Mouse (Mus musculus): Measurements from ENCODE around the gene Tlx1. TPM values are rescaled to one million over a fixed set of nuclear protein-coding genes. Genes with fewer than 3 reads are reported as not detected.

Gene Tlx1
- not detected for total RNA-seq (2021)
- long read RNA-seq, experiment 1, result 0 reads
- long read RNA-seq, experiment 2, result 0 reads

DNA sequence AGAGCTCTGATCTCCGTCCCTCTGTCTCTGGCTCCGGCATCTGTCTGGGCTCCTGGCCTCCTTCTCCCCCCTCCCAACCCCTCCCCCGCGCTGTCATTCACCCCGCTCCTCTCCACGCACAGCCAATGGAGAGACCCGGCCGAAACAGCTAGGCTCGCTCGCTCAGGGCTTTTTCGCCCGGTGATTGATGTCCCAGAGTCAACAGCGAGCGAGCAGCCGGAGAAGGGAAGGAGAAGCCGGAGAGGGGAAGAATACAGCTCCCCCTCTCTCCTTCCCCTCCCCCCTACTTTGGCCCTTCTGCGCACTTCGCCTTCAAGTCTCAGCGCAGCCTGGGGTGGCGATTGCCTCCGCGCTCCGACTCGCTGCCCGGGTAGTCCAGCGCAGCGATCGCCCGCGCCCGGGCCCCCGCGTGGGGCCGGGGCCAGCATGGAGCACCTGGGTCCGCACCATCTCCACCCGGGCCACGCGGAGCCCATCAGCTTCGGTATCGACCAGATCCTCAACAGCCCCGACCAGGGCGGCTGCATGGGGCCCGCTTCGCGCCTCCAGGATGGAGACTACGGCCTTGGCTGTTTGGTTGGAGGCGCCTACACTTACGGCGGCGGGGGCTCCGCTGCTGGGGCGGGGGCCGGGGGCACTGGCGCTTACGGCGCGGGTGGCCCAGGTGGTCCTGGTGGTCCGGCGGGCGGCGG, at the start of gene Tlx1:
Gene Tlx1, plus strand, starts transcription at position 191 of the 692 bp plus-strand sequence.
- no peak for DNase-seq
- intact Hi-C loops (cut with DNase I; ENCODE audit: low total_unique reads), result no loop called here

DNA sequence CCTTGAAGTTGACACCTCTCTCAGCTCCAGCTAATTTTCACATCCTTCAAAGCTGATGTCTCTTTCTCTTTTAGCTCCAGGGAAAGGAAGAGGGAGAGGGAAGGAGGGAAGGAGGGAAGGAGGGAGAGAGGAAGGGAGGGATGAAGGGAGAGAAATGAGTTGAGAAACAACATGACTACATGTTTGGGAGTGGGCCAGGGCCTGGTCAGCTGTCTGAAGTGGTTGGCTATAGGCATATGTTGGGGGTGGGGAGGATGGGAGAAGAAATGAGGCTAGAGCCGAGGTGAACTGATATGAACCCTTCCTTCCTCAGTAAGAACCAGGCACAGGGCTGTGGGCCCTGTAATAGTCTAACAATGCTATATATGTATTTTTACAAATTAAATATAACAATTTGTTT, 44.9 kb upstream of the Tlx1 start:
- no peak for DNase-seq
- intact Hi-C loops (cut with DNase I; ENCODE audit: low total_unique reads), result no loop called here

DNA sequence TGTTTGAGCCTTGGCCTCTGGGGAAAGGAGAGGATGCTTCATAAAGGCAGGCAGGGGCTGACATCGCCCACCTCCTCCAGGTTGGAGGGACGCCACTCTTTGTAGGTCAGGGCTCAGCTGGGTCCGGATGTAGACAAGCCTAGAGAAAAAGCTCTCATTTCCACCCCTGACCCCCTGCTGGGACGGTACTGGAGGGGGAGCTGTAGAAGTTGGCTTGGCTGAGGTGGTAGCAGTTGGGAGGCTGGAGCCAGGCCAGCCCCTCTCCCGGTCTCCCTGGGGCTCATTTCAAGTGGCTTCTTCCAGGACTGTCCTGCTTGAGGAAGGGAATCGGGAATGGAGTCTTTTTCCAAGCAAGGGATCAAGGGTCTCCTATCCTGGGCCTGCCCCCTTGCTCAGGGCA, 43.8 kb upstream of the Tlx1 start:
- intact Hi-C loops (cut with DNase I; ENCODE audit: low total_unique reads), result no loop called here
- DNase-seq, result no peak

DNA sequence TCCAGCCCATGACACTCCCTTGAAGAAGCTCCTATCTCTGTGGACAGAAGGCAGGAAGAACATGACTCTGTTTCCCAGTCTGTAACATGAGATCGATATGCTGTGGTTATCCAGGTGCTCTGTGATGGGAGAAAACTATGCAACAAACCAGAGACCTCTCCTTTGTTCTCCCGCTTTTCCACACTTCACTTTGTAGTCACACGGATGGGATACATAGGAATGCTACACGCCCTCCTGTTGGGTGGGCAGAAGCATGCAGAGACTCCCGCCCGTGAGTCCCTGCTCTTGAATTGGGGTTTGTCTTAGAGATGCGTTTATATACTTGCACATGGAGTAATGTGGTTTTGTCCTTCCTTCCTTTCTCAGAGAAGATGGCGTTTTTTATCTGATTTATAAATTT, 39.8 kb upstream of the Tlx1 start:
- DNase-seq, result no peak
- intact Hi-C loops (cut with DNase I; ENCODE audit: low total_unique reads), result no loop called here

DNA sequence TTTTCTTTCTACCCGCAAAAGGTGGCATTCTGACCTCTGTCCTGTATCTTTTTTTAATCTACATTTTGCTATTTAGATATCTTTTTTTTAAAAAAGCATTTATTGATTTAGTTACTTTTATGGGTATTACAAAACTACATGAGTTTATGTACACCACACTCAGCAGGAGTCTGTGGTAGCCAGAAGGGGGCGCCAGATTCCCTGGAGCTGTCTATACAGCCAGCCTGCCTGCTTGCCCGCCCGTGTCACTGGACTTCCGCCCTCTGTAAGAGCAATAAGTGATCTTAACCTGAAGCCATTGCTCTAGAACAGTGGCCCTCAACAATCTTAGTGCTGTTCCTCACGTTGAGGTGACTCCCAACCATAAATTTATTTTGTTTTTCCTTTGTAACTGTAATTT, 38.0 kb upstream of the Tlx1 start:
- no peak for DNase-seq
- intact Hi-C loops (cut with DNase I; ENCODE audit: low total_unique reads), result no loop called here

DNA sequence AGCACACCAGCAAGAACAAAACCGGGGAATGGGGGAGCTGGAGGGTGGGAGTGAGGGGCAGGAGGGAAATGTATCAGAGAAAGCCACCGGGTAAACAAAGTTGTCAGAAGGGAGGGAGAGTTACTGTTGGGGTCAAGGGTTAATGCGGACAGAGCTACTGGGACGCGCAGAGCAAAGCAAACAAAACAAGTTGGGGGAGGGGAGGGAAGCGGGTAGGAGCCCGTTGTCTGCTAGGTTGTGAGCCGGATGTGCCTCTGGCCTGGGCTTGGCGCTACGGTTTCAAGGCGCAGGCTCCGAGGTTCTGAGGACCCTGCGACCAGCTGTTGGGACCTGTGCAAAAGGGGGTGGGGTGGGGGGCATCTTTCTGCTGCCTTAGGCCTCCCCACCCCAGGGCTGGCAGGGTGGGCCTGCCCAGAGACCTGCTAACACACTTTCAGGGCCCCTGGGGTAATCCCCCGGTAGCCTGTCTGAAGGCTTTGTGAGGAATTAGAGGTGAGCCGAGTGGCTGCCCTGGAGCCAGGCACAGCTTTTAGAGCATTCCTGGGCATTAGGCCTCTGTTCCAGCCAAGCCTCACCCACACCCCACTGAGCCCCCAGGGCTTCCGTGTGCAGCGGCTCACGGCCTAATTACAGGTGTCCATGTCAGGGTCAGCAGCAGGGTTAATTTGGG, 36.6 kb upstream of the Tlx1 start:
- intact Hi-C loops (cut with DNase I; ENCODE audit: low total_unique reads), result no loop called here
- no peak for DNase-seq

DNA sequence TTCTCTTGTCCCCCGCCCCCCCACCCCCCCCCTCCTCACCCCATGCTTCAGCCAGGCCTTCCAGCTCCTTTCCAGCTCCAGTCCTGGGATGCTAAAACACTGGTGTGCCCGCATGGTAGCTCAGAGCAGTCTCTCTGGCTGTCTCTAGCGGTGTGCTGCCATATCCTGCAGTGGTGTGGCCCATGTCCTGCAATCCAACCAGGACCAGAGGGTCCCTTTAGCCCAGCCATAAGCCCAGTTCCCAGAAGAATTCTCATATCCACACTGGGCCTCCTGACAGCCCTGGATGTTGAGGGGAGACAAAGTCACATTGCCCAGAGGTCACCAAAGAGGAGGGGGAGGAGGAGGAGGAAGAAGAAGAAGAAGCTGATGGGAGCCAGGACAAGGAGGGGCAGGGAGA, 35.7 kb upstream of the Tlx1 start:
- intact Hi-C loops (cut with DNase I; ENCODE audit: low total_unique reads), result no loop called here

DNA sequence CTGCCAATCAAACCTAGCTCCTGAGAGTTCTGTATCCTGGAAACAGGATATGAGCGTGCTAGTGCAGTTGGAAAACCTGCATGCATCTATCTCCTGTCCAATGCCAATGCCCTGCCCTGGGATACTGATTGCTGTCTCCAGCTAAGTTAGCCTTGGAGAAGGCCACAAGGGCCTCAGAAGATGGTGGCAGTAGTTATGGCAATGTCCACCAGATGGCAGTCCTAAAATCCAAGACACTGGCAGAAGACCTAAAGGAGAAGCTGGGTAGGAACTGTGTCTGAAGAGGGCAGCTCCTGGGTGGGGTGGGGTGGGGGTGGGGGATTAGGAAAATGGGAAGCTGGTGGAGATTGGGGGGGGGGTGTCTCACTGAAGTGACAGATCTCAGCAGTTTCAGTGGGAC, 33.7 kb upstream of the Tlx1 start:
- intact Hi-C loops (cut with DNase I; ENCODE audit: low total_unique reads), result loop anchor here (2.0 kb wide), 1 partner anchor 44 kb away; no protein-coding TSS in a partner anchor
- peak; percentile 27 for DNase-seq

More for the DNA sequence above, 35.7 kb upstream of the Tlx1 start:
- no peak for DNase-seq

DNA sequence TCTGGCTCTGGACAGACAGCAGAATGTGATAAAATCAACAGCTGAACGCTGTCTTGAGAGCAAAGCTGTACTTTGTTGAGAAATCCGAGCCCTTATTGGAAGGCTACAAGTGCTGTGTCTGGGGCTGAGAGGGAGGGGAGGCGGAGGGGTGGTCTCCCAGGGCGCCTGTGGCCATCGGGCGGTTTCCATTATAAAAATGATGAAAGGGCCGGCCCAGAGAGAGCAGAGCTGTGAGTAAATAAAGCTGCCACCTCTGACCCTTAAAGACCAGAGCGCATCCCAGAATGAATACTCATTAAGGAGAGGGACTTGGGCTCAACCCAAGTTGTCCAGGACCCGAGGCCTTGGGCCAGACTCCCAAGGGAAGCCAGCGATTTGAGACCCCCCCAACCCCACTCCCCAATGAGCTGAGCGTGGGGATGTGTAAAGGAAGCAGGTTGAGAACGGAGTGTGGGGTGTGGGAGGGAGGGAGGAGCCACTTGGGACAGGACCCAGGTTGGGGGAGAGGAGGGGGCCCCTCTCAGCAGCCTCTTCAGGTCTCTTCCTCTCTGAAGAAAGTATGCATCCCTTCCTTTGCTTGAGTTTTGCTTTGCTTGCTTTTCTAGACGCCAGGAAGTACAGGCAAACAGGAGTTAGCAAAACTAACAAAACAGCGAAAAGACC, 18.4 kb upstream of the Tlx1 start:
- intact Hi-C loops (cut with DNase I; ENCODE audit: low total_unique reads), result no loop called here

DNA sequence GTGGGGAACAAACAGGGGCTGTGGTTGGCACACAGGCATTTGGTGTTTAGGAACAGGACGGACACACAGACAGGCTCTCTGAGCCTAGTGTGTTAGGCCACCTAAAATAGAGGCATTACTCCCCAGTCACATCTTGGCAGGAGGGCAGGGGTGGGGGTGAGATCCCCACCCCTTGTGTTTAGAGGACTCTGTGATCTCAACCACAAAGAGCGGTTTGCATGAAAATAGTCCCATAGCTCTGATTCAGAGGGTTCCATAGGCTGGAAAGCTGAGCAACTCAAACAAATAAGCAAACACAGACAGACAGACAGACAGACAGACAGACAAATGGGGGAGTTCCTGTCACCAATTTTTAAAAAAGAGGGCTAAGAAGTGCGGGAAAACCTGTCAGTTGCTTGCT, 7.9 kb upstream of the Tlx1 start:
- no peak for DNase-seq
- intact Hi-C loops (cut with DNase I; ENCODE audit: low total_unique reads), result no loop called here

More for the DNA sequence above, 18.4 kb upstream of the Tlx1 start:
- DNase-seq, result no peak

DNA sequence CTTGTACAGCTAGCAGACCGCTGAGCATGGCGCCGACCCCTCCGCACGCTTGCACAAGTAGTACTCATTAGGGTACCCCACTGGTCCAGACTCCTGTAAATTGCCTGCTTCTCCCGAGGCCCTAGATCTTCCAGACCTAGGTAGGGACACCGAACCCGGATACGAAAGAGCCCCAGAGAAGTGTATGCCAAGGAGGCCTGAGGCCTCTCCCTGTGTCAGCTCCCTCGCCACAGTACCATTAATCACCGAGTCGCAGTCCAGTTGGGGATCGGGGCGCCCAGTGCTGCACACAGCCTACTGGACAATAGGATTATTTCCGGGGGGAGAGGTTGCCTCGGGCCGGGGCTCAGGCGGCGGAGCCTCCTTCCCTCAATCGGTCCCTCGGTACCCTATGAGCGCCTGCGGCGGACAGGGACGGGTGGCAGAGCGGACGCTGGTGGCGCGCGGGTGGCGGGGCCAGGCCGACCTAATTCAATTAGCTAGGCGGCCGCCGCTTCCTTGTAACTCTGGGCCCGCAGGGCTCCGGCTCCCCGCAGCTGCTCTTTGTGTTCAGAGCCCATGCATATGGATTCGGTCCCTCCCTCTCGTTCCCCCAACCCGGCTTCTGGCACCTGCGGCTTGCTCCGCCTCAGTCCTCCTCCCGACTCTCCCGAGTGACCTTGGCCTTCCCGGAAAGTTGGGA, 7.1 kb upstream of the Tlx1 start:
- DNase-seq, result no peak
- intact Hi-C loops (cut with DNase I; ENCODE audit: low total_unique reads), result no loop called here

DNA sequence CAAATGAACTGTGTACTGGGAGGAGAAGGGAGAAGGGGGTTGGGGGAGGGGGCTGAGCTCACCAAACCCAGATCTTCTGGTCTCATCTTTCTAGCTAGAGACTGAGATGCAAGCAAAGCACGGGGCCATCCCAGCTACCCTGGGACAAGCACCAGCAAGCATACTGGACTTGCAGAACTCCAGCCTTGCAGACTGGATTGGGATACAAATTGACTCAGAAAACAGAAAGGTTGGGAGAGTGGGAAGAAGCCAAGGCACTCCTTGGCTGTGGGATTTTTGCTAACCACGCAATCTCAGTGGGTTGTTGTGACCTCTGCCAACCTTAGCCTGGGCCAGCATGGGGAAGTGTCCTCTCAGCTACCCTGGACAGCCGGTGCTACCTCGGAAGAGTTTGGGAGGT, 3.4 kb upstream of the Tlx1 start:
- intact Hi-C loops (cut with DNase I; ENCODE audit: low total_unique reads), result no loop called here
- no peak for DNase-seq

DNA sequence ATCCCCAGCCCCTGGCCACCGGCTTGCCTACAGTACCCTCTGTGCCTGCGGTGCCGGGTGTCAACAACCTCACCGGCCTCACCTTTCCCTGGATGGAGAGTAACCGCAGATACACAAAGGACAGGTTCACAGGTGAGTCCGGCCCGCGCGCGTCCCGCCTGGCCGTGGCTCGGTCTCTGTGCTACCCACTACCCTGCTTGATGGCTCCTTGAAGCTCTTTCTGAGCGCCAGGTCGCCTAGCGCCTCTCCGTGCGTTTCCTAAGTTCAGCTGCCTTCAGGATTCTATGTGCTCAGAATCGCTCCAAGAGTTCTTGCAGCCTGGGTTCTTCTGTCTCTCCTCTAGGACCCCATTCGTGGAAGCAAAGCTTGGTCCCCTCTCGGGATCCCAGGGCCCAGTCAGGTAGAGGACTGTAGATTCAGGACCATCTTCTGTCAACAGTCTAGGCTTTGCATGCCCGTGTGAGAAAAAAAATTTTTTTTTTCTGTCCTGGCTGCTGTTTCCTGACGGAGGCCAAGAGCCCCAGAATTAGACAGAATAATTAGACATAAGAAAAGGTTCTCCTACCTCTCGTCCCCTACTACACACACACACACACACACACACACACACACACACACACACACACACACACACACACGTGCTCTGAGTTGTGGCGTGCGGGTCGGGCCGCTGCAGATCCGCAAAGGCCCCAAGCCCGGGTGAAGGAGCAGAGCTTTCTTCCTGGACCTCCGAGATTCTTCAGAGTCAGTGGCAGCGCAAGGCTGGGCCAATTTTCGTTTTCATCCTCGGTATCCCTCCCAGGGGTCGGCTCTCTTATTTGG, 1.1 kb downstream of the Tlx1 start:
- intact Hi-C loops (cut with DNase I; ENCODE audit: low total_unique reads), result no loop called here
- DNase-seq, result no peak

DNA sequence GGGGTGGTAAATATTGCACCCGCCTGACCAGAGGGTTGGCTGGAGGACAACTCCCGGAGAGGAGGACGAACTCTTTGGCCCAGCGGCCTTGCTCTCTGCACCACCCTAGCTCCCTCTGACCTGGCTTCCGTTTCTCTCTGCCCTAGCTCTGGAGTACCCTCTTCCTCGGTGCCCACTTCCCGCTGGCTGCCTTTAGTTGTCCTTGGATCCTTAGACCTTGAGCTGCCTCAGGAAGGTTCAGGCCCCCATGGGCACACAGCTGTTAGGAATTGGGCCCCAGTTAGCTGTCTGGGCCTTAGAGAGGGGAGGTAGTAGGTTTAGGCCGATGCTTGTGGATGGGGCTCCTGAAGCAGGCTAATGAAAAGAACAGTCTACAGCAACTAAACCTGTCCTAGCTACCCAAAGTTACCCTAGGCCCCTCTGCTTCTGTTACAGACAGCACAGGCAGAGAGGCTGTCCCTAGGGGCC, 1.7 kb downstream of the Tlx1 start:
- intact Hi-C loops (cut with DNase I; ENCODE audit: low total_unique reads), result no loop called here

DNA sequence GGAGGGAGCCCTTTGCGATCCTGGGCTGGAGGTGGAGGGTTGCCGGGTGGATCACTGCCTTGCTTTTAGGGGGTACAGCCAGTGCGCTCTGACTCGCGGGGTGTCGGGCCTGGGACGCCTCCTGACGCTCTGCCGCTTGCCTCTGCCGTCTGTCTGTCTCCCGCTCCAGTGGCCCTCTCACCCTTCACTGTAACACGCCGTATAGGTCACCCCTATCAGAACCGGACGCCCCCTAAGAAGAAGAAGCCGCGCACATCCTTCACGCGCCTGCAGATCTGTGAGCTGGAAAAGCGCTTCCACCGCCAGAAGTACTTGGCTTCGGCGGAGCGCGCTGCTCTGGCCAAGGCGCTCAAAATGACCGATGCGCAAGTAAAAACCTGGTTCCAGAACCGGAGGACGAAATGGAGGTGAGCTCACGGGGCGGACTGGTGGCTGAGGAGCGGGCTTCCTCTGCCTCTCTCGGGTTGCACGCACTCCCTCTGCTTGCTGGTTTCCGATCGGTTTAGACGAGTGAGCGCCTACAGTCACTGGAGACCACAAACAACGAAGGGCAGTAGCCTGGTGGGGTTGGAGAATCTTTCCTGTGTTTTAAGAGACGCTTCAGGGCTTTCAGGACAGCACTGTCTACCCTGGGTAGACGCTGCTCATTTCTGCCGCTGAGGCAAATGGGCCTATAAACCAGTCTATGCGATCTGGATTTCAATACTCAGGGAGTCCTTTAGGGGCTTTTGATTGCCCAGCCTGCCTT, 3.0 kb downstream of the Tlx1 start:
- intact Hi-C loops (cut with DNase I; ENCODE audit: low total_unique reads), result no loop called here
- no peak for DNase-seq

More for the DNA sequence above, 1.7 kb downstream of the Tlx1 start:
- no peak for DNase-seq

DNA sequence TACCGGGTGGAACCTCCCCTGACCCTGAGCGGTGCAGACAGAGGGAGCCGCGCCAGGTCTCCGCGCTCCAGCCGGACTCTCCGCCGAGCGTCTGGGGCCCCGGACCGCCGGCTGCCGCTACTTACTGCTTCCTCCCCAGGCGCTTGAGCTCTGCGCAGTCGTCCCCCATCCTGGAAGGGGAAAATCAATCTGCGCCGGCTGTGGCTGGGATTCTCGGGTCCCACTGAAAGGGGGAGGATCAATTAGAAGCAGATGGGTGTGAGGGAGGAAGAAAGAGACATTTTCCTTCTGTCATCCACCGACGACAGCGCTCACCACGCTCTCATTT, 3.5 kb downstream of the Tlx1 start:
- intact Hi-C loops (cut with DNase I; ENCODE audit: low total_unique reads), result no loop called here
- DNase-seq, result no peak

DNA sequence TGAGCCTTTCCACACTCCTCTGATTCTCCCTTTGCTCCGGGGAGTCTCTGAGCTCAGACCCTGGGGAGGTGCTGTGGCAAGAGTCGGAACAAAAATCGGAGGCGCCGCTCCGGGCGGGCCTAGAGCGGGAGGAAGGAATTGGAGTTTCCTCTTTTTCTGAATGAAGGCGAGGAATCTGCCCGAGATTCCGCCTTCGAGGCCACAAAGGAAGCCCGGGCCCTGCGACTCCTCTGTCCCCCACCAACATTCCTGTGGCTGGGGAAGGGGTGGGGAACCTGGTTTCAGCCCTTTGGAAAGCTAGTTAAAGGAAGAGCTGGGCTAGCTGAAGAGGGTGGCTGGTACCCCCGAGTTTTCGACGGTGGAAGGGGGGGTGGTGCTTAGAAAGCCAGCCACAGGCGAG, 4.0 kb downstream of the Tlx1 start:
- intact Hi-C loops (cut with DNase I; ENCODE audit: low total_unique reads), result no loop called here
- no peak for DNase-seq

DNA sequence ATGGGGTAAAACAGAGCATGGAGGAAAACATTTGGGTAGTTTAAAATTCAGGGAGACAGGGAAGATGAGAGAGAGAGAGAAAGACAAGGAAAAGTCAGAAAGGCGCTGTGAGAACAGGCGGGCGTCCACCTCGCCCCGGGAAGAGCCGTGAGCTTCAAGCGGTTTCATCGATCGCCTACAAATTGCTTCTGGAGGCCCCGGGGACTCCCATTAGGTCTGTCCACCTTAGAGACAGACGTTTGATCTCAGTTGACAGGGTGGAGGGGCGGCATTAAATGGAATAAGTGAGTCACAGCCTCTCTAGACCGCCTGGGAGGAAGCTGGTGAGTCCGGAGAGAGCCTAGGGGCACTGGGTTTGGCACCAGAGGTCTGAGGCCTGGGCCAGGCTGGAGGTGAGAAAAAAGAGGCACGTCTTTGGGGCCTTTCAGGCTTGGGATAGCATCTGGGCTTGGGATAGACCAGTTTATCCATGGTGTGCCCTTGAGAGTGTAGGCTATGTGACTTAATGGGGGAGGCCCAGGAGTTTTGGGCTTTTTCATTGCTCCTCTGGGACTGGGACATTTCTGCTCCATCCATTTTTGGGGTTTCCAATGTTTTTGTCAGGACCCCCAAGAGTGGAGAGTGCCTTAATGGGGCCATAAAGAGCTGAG, 4.8 kb downstream of the Tlx1 start:
- DNase-seq, result no peak
- intact Hi-C loops (cut with DNase I; ENCODE audit: low total_unique reads), result no loop called here
